Mouse (Mus musculus): ENCODE measurements around the gene Pigyl. TPM values are rescaled to one million over a fixed set of nuclear protein-coding genes. Genes with fewer than 3 reads are reported as not detected.
A peak's percentile ranks its signal among the peaks of the same experiment; 100 is the strongest.

Gene Pigyl
- polyA plus RNA-seq, 1 experiment from 2014 or later, result 97.6 TPM

- H3K4me2 ChIP-seq (ENCODE audit: low read length), result no peak overlapping the region
- H3K4me1 ChIP-seq (ENCODE audit: control insufficient read depth, insufficient read depth, low read depth, low read length), result no peaks in the 10 kb centered on the region
- WGBS, result 87% methylated on average over 7 of the region's 7 CpGs
- H3K9me3 ChIP-seq (ENCODE audit: control insufficient read depth, low read length), result no peaks in the 10 kb centered on the region
- no peaks in the 10 kb centered on the region for H3K36me3 ChIP-seq (ENCODE audit: control insufficient read depth, insufficient read depth, low read length)
- no peak overlapping the region for H3K9ac ChIP-seq (ENCODE audit: low read depth, low read length)
- no peak overlapping the region for H3K27ac ChIP-seq (ENCODE audit: low read depth, low read length)
- H3K4me3 ChIP-seq (ENCODE audit: low read length), result no peak overlapping the region
- no peak for ATAC-seq
- no peaks in the 10 kb centered on the region for H3K27me3 ChIP-seq (replicated peaks; ENCODE audit: control insufficient read depth, insufficient read depth, low read length)
Observed at GRCm38 (mm10) chr9:22123069-22123609, 33.5 kb upstream of the Pigyl start.

GRCm38 (mm10) chr9:22124169-22124568 lies 32.5 kb upstream of the Pigyl start:
- ATAC-seq, result no peak
- Histone ChIP-seq H3K36me3 (ENCODE audit: control insufficient read depth, insufficient read depth, low read length) (no peaks in the 10 kb centered on the region), H3K27me3 (replicated peaks; ENCODE audit: control insufficient read depth, insufficient read depth, low read length) (no peaks in the 10 kb centered on the region), H3K4me1 (ENCODE audit: control insufficient read depth, insufficient read depth, low read depth, low read length) (no peaks in the 10 kb centered on the region), H3K9ac (ENCODE audit: low read depth, low read length) (no peak overlapping the region), H3K9me3 (ENCODE audit: control insufficient read depth, low read length) (no peaks in the 10 kb centered on the region), H3K27ac (ENCODE audit: low read depth, low read length) (no peak overlapping the region), H3K4me3 (ENCODE audit: low read length) (no peak overlapping the region), H3K4me2 (ENCODE audit: low read length) (no peak overlapping the region)
- 86% methylated on average over 3 of the region's 3 CpGs for WGBS

- no peaks in the 10 kb centered on the region for H3K36me3 ChIP-seq (ENCODE audit: control insufficient read depth, insufficient read depth, low read length)
- no peak for ATAC-seq
- no peak overlapping the region for H3K4me3 ChIP-seq (ENCODE audit: low read length)
- no peaks in the 10 kb centered on the region for H3K4me1 ChIP-seq (ENCODE audit: control insufficient read depth, insufficient read depth, low read depth, low read length)
- no peaks in the 10 kb centered on the region for H3K9me3 ChIP-seq (ENCODE audit: control insufficient read depth, low read length)
- no peak overlapping the region for H3K4me2 ChIP-seq (ENCODE audit: low read length)
- 86% methylated on average over 15 of the region's 15 CpGs for WGBS
- H3K27me3 ChIP-seq (replicated peaks; ENCODE audit: control insufficient read depth, insufficient read depth, low read length), result peaks cover 3% of the 10 kb centered on the region; the same call in 1 of the 2 replicates
- no peak overlapping the region for H3K9ac ChIP-seq (ENCODE audit: low read depth, low read length)
- H3K27ac ChIP-seq (ENCODE audit: low read depth, low read length), result no peak overlapping the region
Observed at GRCm38 (mm10) chr9:22125246-22126027, 31.2 kb upstream of the Pigyl start.

- Histone ChIP-seq H3K9ac (ENCODE audit: low read depth, low read length) (no peak overlapping the region), H3K9me3 (ENCODE audit: control insufficient read depth, low read length) (no peaks in the 10 kb centered on the region), H3K27ac (ENCODE audit: low read depth, low read length) (no peak overlapping the region), H3K27me3 (replicated peaks; ENCODE audit: control insufficient read depth, insufficient read depth, low read length) (peaks cover 24% of the 10 kb centered on the region), H3K4me3 (ENCODE audit: low read length) (peak overlapping the region; percentile 11; the same call in 1 of the 2 replicates), H3K36me3 (ENCODE audit: control insufficient read depth, insufficient read depth, low read length) (no peaks in the 10 kb centered on the region), H3K4me1 (ENCODE audit: control insufficient read depth, insufficient read depth, low read depth, low read length) (peaks cover 5% of the 10 kb centered on the region; the same call in 1 of the 2 replicates), H3K4me2 (ENCODE audit: low read length) (peak overlapping the region; percentile 41)
- no peak; the same call in 1 of the 2 replicates for ATAC-seq
- 2% methylated on average over 29 of the region's 35 CpGs for WGBS
Observed at GRCm38 (mm10) chr9:22131226-22131981, 25.2 kb upstream of the Pigyl start.

GRCm38 (mm10) chr9:22132220-22132619 lies 24.4 kb upstream of the Pigyl start:
- ATAC-seq, result no peak
- no peak overlapping the region for H3K4me3 ChIP-seq (ENCODE audit: low read length)
- 51% methylated on average over 11 of the region's 11 CpGs for WGBS
- H3K9ac ChIP-seq (ENCODE audit: low read depth, low read length), result no peak overlapping the region
- no peaks in the 10 kb centered on the region for H3K9me3 ChIP-seq (ENCODE audit: control insufficient read depth, low read length)
- H3K27ac ChIP-seq (ENCODE audit: low read depth, low read length), result no peak overlapping the region
- H3K36me3 ChIP-seq (ENCODE audit: control insufficient read depth, insufficient read depth, low read length), result no peaks in the 10 kb centered on the region
- H3K4me2 ChIP-seq (ENCODE audit: low read length), result peak overlapping the region; percentile 41
- peaks cover 24% of the 10 kb centered on the region for H3K27me3 ChIP-seq (replicated peaks; ENCODE audit: control insufficient read depth, insufficient read depth, low read length)
- H3K4me1 ChIP-seq (ENCODE audit: control insufficient read depth, insufficient read depth, low read depth, low read length), result peaks cover 7% of the 10 kb centered on the region; the same call in 1 of the 2 replicates

- 90% methylated on average over 7 of the region's 7 CpGs for WGBS
- H3K9me3 ChIP-seq (ENCODE audit: control insufficient read depth, low read length), result no peaks in the 10 kb centered on the region
- no peak overlapping the region for H3K4me3 ChIP-seq (ENCODE audit: low read length)
- H3K27me3 ChIP-seq (replicated peaks; ENCODE audit: control insufficient read depth, insufficient read depth, low read length), result peaks cover 24% of the 10 kb centered on the region
- H3K27ac ChIP-seq (ENCODE audit: low read depth, low read length), result no peak overlapping the region
- no peak overlapping the region for H3K4me2 ChIP-seq (ENCODE audit: low read length)
- ATAC-seq, result no peak
- H3K36me3 ChIP-seq (ENCODE audit: control insufficient read depth, insufficient read depth, low read length), result no peaks in the 10 kb centered on the region
- no peak overlapping the region for H3K9ac ChIP-seq (ENCODE audit: low read depth, low read length)
- H3K4me1 ChIP-seq (ENCODE audit: control insufficient read depth, insufficient read depth, low read depth, low read length), result peaks cover 7% of the 10 kb centered on the region; the same call in 1 of the 2 replicates
Observed at GRCm38 (mm10) chr9:22134246-22134890, 22.3 kb upstream of the Pigyl start.

- H3K4me1 ChIP-seq (ENCODE audit: control insufficient read depth, insufficient read depth, low read depth, low read length), result peaks cover 7% of the 10 kb centered on the region; the same call in 1 of the 2 replicates
- ATAC-seq, result no peak
- no peak overlapping the region for H3K9ac ChIP-seq (ENCODE audit: low read depth, low read length)
- H3K27ac ChIP-seq (ENCODE audit: low read depth, low read length), result no peak overlapping the region
- no peak overlapping the region for H3K4me2 ChIP-seq (ENCODE audit: low read length)
- H3K36me3 ChIP-seq (ENCODE audit: control insufficient read depth, insufficient read depth, low read length), result no peaks in the 10 kb centered on the region
- H3K4me3 ChIP-seq (ENCODE audit: low read length), result no peak overlapping the region
- H3K27me3 ChIP-seq (replicated peaks; ENCODE audit: control insufficient read depth, insufficient read depth, low read length), result peaks cover 22% of the 10 kb centered on the region
- no peaks in the 10 kb centered on the region for H3K9me3 ChIP-seq (ENCODE audit: control insufficient read depth, low read length)
- WGBS, result 76% methylated on average over 9 of the region's 9 CpGs
Observed at GRCm38 (mm10) chr9:22134988-22135643, 21.5 kb upstream of the Pigyl start.

GRCm38 (mm10) chr9:22135644-22136390 lies 20.8 kb upstream of the Pigyl start, which contains the start of gene Acp5:
Gene Acp5 (minus strand): TSS chr9:22135711.
- no peak for ATAC-seq
- 63% methylated on average over 7 of the region's 7 CpGs for WGBS
- Histone ChIP-seq H3K27ac (ENCODE audit: low read depth, low read length) (no peak within 1 kb of the TSS), H3K4me3 (ENCODE audit: low read length) (no peak within 1 kb of the TSS), H3K9ac (ENCODE audit: low read depth, low read length) (no peak within 1 kb of the TSS), H3K36me3 (ENCODE audit: control insufficient read depth, insufficient read depth, low read length) (no peaks in the 10 kb centered on the region), H3K4me1 (ENCODE audit: control insufficient read depth, insufficient read depth, low read depth, low read length) (peaks cover 7% of the 10 kb centered on the region; the same call in 1 of the 2 replicates), H3K27me3 (replicated peaks; ENCODE audit: control insufficient read depth, insufficient read depth, low read length) (peaks cover 19% of the 10 kb centered on the region), H3K9me3 (ENCODE audit: control insufficient read depth, low read length) (no peaks in the 10 kb centered on the region), H3K4me2 (ENCODE audit: low read length) (no peak within 1 kb of the TSS)
